Mouse (Mus musculus) forebrain, embryonic 13.5 days (tissue): Measurements from ENCODE around the gene Mybbp1a. TPM values are rescaled to one million over a fixed set of nuclear protein-coding genes. Genes with fewer than 3 reads are reported as not detected.
"Not testable (repeated sequence)": the region's sequence is repeated elsewhere in the genome, so short reads cannot be mapped to it uniquely, and the experiment has no call there.

Experiments
- ATAC-seq: fragments of 200-750 bp; cut with Nextera tagmentation; 2 replicates; pipeline ENCODE4 v1.8.0; 2017
- H3K27ac ChIP-seq: fragments of 300-500 bp; sonication (generic); 2 replicates; pipeline ENCODE4 v1.5.1; 2015; ENCODE audit warnings: inconsistent platforms, mild to moderate bottlenecking, moderate library complexity
- H3K27me3 ChIP-seq: fragments of 300-500 bp; sonication (generic); 2 replicates; pipeline ENCODE4 v1.6.1; 2015; ENCODE audit warnings: mild to moderate bottlenecking, inconsistent platforms
- H3K36me3 ChIP-seq: fragments of 300-500 bp; sonication (generic); 2 replicates; pipeline ENCODE4 v1.6.1; 2015; ENCODE audit warnings: mild to moderate bottlenecking, inconsistent platforms; ENCODE audit not compliant: poor library complexity, severe bottlenecking
- H3K4me1 ChIP-seq: fragments of 300-500 bp; sonication (generic); 2 replicates; pipeline ENCODE4 v1.6.1; 2015; ENCODE audit warnings: inconsistent platforms
- H3K4me2 ChIP-seq: fragments of 300-500 bp; sonication (generic); 2 replicates; pipeline ENCODE4 v1.6.1; 2015; ENCODE audit warnings: inconsistent platforms, mild to moderate bottlenecking, moderate library complexity
- H3K4me3 ChIP-seq: fragments of 300-500 bp; sonication (generic); 2 replicates; pipeline ENCODE4 v1.5.1; 2015; ENCODE audit warnings: mild to moderate bottlenecking, inconsistent platforms
- H3K9ac ChIP-seq: fragments of 300-500 bp; sonication (generic); 2 replicates; pipeline ENCODE4 v1.6.1; 2015; ENCODE audit warnings: mild to moderate bottlenecking, inconsistent platforms
- H3K9me3 ChIP-seq: fragments of 300-500 bp; sonication (generic); replicated peaks from 2 replicates; pipeline ENCODE4 v1.6.1; 2016; ENCODE audit warnings: inconsistent platforms
- WGBS: fragments of 180-500 bp; shearing (Covaris S2); methylation state at CpG from one replicate; pipeline ENCODE4 v1.1.7; 2015; 5-methylcytosine and 5-hydroxymethylcytosine counted together
- polyA plus RNA-seq: library from polyadenylated mRNA; unstranded; fragments of >200 nt; fragmentation: Nextera tagmentation; extraction: Ambion mirVana; gene quantifications from 2 replicates; pipeline ENCODE4 v1.2.1, GENCODE M21; 2015

Mybbp1a gene
- polyA plus RNA-seq, 1 experiment from 2014 or later: 111 TPM

- H3K4me3 ChIP-seq: no peak overlapping the region
- ATAC-seq: no peak
- H3K36me3 ChIP-seq: no peaks in the 10 kb centered on the region
- H3K27ac ChIP-seq: no peak overlapping the region
- H3K27me3 ChIP-seq: peaks cover 7% of the 10 kb centered on the region
- no peaks in the 10 kb centered on the region for H3K9me3 ChIP-seq
- WGBS: 92% methylated on average over 5 of the region's 5 CpGs
- H3K4me1 ChIP-seq: peaks cover 7% of the 10 kb centered on the region
- H3K9ac ChIP-seq: no peak overlapping the region
- H3K4me2 ChIP-seq: no peak overlapping the region
Measured at GRCm38 (mm10) chr11:72416666-72417065, 24.5 kb upstream of the Mybbp1a start.

- H3K9me3 ChIP-seq: no peaks in the 10 kb centered on the region
- no peaks in the 10 kb centered on the region for H3K36me3 ChIP-seq
- ATAC-seq: no peak
- no peak overlapping the region for H3K4me2 ChIP-seq
- H3K4me1 ChIP-seq: peaks cover 4% of the 10 kb centered on the region; the same call in 1 of the 2 replicates
- H3K4me3 ChIP-seq: no peak overlapping the region
- no peak overlapping the region for H3K9ac ChIP-seq
- H3K27ac ChIP-seq: no peak overlapping the region
- WGBS: 7% methylated on average over 4 of the region's 4 CpGs
- peaks cover 3% of the 10 kb centered on the region; the same call in 1 of the 2 replicates for H3K27me3 ChIP-seq
Measured at GRCm38 (mm10) chr11:72417376-72417775, 23.8 kb upstream of the Mybbp1a start.

- H3K4me2 ChIP-seq: no peak overlapping the region
- WGBS: 36% methylated on average over 8 of the region's 8 CpGs
- no peaks in the 10 kb centered on the region for H3K9me3 ChIP-seq
- no peak overlapping the region for H3K4me3 ChIP-seq
- H3K4me1 ChIP-seq: peaks cover 4% of the 10 kb centered on the region; the same call in 1 of the 2 replicates
- H3K9ac ChIP-seq: no peak overlapping the region
- ATAC-seq: no peak
- H3K27ac ChIP-seq: no peak overlapping the region
- no peaks in the 10 kb centered on the region for H3K27me3 ChIP-seq
- H3K36me3 ChIP-seq: no peaks in the 10 kb centered on the region
Measured at GRCm38 (mm10) chr11:72418227-72418626, 22.9 kb upstream of the Mybbp1a start.

- no peaks in the 10 kb centered on the region for H3K27me3 ChIP-seq
- no peak for ATAC-seq
- no peaks in the 10 kb centered on the region for H3K9me3 ChIP-seq
- no peaks in the 10 kb centered on the region for H3K36me3 ChIP-seq
- H3K4me3 ChIP-seq: no peak overlapping the region
- WGBS: 93% methylated on average over 6 of the region's 6 CpGs
- H3K27ac ChIP-seq: no peak overlapping the region
- peaks cover 4% of the 10 kb centered on the region; the same call in 1 of the 2 replicates for H3K4me1 ChIP-seq
- no peak overlapping the region for H3K9ac ChIP-seq
- no peak overlapping the region for H3K4me2 ChIP-seq
Measured at GRCm38 (mm10) chr11:72419006-72419405, 22.1 kb upstream of the Mybbp1a start.

GRCm38 (mm10) chr11:72420460-72421122, 20.6 kb upstream of the Mybbp1a start:
- 85% methylated on average over 6 of the region's 6 CpGs for WGBS
- H3K27me3 ChIP-seq: no peaks in the 10 kb centered on the region
- no peak overlapping the region for H3K27ac ChIP-seq
- H3K4me1 ChIP-seq: peaks cover 4% of the 10 kb centered on the region; the same call in 1 of the 2 replicates
- no peak overlapping the region for H3K9ac ChIP-seq
- ATAC-seq: no peak
- no peak overlapping the region for H3K4me2 ChIP-seq
- no peaks in the 10 kb centered on the region for H3K36me3 ChIP-seq
- H3K9me3 ChIP-seq: no peaks in the 10 kb centered on the region
- no peak overlapping the region for H3K4me3 ChIP-seq

GRCm38 (mm10) chr11:72421518-72422278, 19.5 kb upstream of the Mybbp1a start:
- no peak overlapping the region for H3K4me3 ChIP-seq
- 87% methylated on average over 11 of the region's 11 CpGs for WGBS
- H3K9me3 ChIP-seq: no peaks in the 10 kb centered on the region
- no peaks in the 10 kb centered on the region for H3K27me3 ChIP-seq
- no peak for ATAC-seq
- no peak overlapping the region for H3K27ac ChIP-seq
- H3K4me1 ChIP-seq: peaks cover 4% of the 10 kb centered on the region; the same call in 1 of the 2 replicates
- no peak overlapping the region for H3K4me2 ChIP-seq
- no peaks in the 10 kb centered on the region for H3K36me3 ChIP-seq
- no peak overlapping the region for H3K9ac ChIP-seq

GRCm38 (mm10) chr11:72423686-72424085, 17.5 kb upstream of the Mybbp1a start:
- Histone ChIP-seq H3K4me1 (no peaks in the 10 kb centered on the region), H3K4me2 (no peak overlapping the region), H3K36me3 (no peaks in the 10 kb centered on the region), H3K4me3 (no peak overlapping the region), H3K27ac (no peak overlapping the region), H3K9ac (no peak overlapping the region), H3K9me3 (0 out of 2 replicates have a peak, but pooled peaks cover 3% of the 10 kb centered on the region), H3K27me3 (no peaks in the 10 kb centered on the region)
- ATAC-seq: no peak
- 88% methylated on average over 4 of the region's 4 CpGs for WGBS

- Histone ChIP-seq H3K4me3 (no peak overlapping the region), H3K4me2 (no peak overlapping the region), H3K27ac (no peak overlapping the region), H3K9me3 (0 out of 2 replicates have a peak, but pooled peaks cover 3% of the 10 kb centered on the region), H3K9ac (no peak overlapping the region), H3K36me3 (no peaks in the 10 kb centered on the region), H3K4me1 (no peaks in the 10 kb centered on the region), H3K27me3 (no peaks in the 10 kb centered on the region)
- ATAC-seq: no peak
Measured at GRCm38 (mm10) chr11:72425201-72425600, 16.0 kb upstream of the Mybbp1a start.

- no peak overlapping the region for H3K27ac ChIP-seq
- no peak overlapping the region for H3K4me2 ChIP-seq
- no peaks in the 10 kb centered on the region for H3K36me3 ChIP-seq
- H3K9ac ChIP-seq: no peak overlapping the region
- no peaks in the 10 kb centered on the region for H3K4me1 ChIP-seq
- peaks cover 1% of the 10 kb centered on the region; the same call in 1 of the 2 replicates for H3K27me3 ChIP-seq
- no peak for ATAC-seq
- H3K4me3 ChIP-seq: no peak overlapping the region
- H3K9me3 ChIP-seq: 0 out of 2 replicates have a peak, but pooled peaks cover 3% of the 10 kb centered on the region
Measured at GRCm38 (mm10) chr11:72426884-72427283, 14.3 kb upstream of the Mybbp1a start.

- Histone ChIP-seq H3K9ac (no peak overlapping the region), H3K27me3 (peaks cover 4% of the 10 kb centered on the region; the same call in 1 of the 2 replicates), H3K27ac (no peak overlapping the region), H3K36me3 (no peaks in the 10 kb centered on the region), H3K4me2 (no peak overlapping the region), H3K9me3 (0 out of 2 replicates have a peak, but pooled peaks cover 3% of the 10 kb centered on the region), H3K4me1 (no peaks in the 10 kb centered on the region), H3K4me3 (no peak overlapping the region)
- WGBS: 4% methylated on average over 5 of the region's 5 CpGs
- peak; percentile 30; the same call in 1 of the 2 replicates for ATAC-seq
Measured at GRCm38 (mm10) chr11:72428694-72429093, 12.5 kb upstream of the Mybbp1a start.

- Histone ChIP-seq H3K4me3 (no peak overlapping the region), H3K4me2 (peak overlapping the region; percentile 30; the same call in 1 of the 2 replicates), H3K4me1 (no peaks in the 10 kb centered on the region), H3K9ac (no peak overlapping the region), H3K9me3 (0 out of 2 replicates have a peak, but pooled peaks cover 3% of the 10 kb centered on the region), H3K36me3 (no peaks in the 10 kb centered on the region), H3K27ac (no peak overlapping the region), H3K27me3 (peaks cover 4% of the 10 kb centered on the region; the same call in 1 of the 2 replicates)
- ATAC-seq: peak; percentile 70
- WGBS: 41% methylated on average over 7 of the region's 7 CpGs
Measured at GRCm38 (mm10) chr11:72429288-72429690, 11.9 kb upstream of the Mybbp1a start.

GRCm38 (mm10) chr11:72430311-72431068, 10.7 kb upstream of the Mybbp1a start:
- not testable (repeated sequence) for H3K27ac ChIP-seq, H3K4me1 ChIP-seq, ATAC-seq, H3K36me3 ChIP-seq, H3K9me3 ChIP-seq, H3K4me2 ChIP-seq, H3K27me3 ChIP-seq, H3K4me3 ChIP-seq, H3K9ac ChIP-seq
- WGBS: 65% methylated on average over 9 of the region's 9 CpGs
